Mouse (Mus musculus): Measurements from ENCODE around the gene Gpr157. TPM values are rescaled to one million over a fixed set of nuclear protein-coding genes. Genes with fewer than 3 reads are reported as not detected.
A peak's percentile ranks its signal among the peaks of the same experiment; 100 is the strongest.

The Gpr157 gene
- polyA plus RNA-seq, 1 experiment from 2014 or later: 1.6 TPM

GRCm38 (mm10) chr4:150048038-150048437, 39.1 kb upstream of the Gpr157 start:
- DNase-seq (ENCODE audit: low spot score) (peak; percentile 95), ATAC-seq (peak; percentile 94)
- no peaks in the 10 kb centered on the region for H3K27me3 ChIP-seq (replicated peaks; ENCODE audit: insufficient read depth, low read length)
- no peaks in the 10 kb centered on the region for H3K36me3 ChIP-seq (ENCODE audit: insufficient read depth, low read length)
- H3K27ac ChIP-seq (ENCODE audit: low read length): peak overlapping the region; percentile 62; the same call in 1 of the 2 replicates
- peak overlapping the region; percentile 56 for H3K4me3 ChIP-seq (ENCODE audit: low read depth, low read length)
- no peaks in the 10 kb centered on the region for H3K9me3 ChIP-seq (ENCODE audit: low read length)
- H3K4me2 ChIP-seq (replicated peaks; ENCODE audit: low read depth, low read length): peak overlapping the region; percentile 89
- 1% methylated on average over 20 of the region's 20 CpGs for WGBS
- H3K9ac ChIP-seq (replicated peaks; ENCODE audit: low read depth): peak overlapping the region; percentile 56
- peaks cover 7% of the 10 kb centered on the region; the same call in 1 of the 2 replicates for H3K4me1 ChIP-seq (ENCODE audit: insufficient read depth, low read depth, low read length)
- TF ChIP-seq EP300 (IDR thresholded peaks at IDR 0.05) (peak; percentile 21; the same call in 1 of the 2 replicates), CTCF (IDR thresholded peaks at IDR 0.05) (no peak; the same call in 1 of the 2 replicates)

DNA sequence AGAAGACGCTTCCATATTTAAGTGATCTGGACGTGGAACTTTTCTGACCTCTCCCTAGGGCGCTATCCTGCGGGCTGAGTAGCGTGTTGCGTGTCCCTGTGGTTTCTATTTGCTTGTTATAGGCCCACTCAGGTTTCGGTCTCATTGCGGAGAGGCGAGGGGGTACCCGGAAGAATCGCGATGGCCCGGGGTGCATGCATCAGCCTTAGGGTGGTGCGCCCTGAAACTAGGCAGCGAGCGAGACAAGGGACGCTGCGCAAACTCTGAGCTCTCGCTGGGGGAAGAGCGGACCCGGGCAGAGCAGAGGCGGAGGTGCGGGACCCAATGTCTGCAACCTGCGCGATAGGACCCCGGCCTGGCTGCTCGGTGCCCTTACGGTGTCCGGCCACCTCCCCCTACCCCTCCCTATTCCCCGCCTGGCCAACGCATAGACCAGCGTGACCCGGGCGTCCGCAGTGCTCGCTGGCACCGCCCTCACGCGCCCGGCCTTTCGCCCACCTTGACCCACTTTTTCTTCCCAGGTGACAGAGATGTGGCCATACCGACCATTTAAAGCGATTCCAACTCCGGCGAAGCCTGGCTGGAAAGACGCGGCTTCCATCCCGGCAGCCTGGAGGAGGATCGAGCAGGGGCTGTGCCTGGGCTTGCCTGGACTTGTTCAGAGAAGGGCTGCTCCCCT, 38.5 kb upstream of the Gpr157 start:
- Histone ChIP-seq H3K4me1 (ENCODE audit: insufficient read depth, low read depth, low read length) (peaks cover 7% of the 10 kb centered on the region; the same call in 1 of the 2 replicates), H3K4me2 (replicated peaks; ENCODE audit: low read depth, low read length) (peak overlapping the region; percentile 89), H3K4me3 (ENCODE audit: low read depth, low read length) (peak overlapping the region; percentile 56), H3K27ac (ENCODE audit: low read length) (peak overlapping the region; percentile 62; the same call in 1 of the 2 replicates), H3K27me3 (replicated peaks; ENCODE audit: insufficient read depth, low read length) (no peaks in the 10 kb centered on the region), H3K9me3 (ENCODE audit: low read length) (no peaks in the 10 kb centered on the region), H3K36me3 (ENCODE audit: insufficient read depth, low read length) (no peaks in the 10 kb centered on the region), H3K9ac (replicated peaks; ENCODE audit: low read depth) (peak overlapping the region; percentile 56)
- peak; percentile 41 for DNase-seq (ENCODE audit: low spot score)
- no peak for TF ChIP-seq CTCF (IDR thresholded peaks at IDR 0.05)
- no peak for TF ChIP-seq EP300 (IDR thresholded peaks at IDR 0.05)
- peak; percentile 60 for ATAC-seq
- under 1% methylated on average over 47 of the region's 49 CpGs for WGBS

DNA sequence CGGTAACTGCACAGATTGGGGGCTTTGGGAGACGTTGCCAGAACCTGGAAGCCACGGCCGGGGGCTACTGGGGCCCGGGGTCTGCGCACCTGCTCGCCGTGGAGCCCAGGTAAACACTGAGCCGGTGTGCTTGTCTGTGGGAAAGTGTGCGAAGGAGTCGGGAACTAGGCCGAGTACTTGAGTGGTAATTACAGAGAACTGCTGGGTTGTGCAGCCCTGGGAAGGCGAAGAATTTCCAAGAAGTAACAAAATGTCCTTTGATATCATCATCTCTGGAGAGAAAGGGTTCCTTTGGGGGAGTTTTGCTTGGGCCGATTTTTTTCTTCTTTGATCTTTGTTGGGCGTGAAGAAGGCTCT, 38.0 kb upstream of the Gpr157 start:
- Histone ChIP-seq H3K4me1 (ENCODE audit: insufficient read depth, low read depth, low read length) (peaks cover 7% of the 10 kb centered on the region; the same call in 1 of the 2 replicates), H3K4me3 (ENCODE audit: low read depth, low read length) (peak overlapping the region; percentile 56), H3K9ac (replicated peaks; ENCODE audit: low read depth) (peak overlapping the region; percentile 56), H3K4me2 (replicated peaks; ENCODE audit: low read depth, low read length) (peak overlapping the region; percentile 89), H3K27ac (ENCODE audit: low read length) (no peak overlapping the region), H3K27me3 (replicated peaks; ENCODE audit: insufficient read depth, low read length) (no peaks in the 10 kb centered on the region), H3K36me3 (ENCODE audit: insufficient read depth, low read length) (no peaks in the 10 kb centered on the region), H3K9me3 (ENCODE audit: low read length) (no peaks in the 10 kb centered on the region)
- WGBS: 10% methylated on average over 15 of the region's 15 CpGs
- no peak for TF ChIP-seq EP300 (IDR thresholded peaks at IDR 0.05)
- TF ChIP-seq CTCF (IDR thresholded peaks at IDR 0.05): no peak
- DNase-seq (ENCODE audit: low spot score) (peak; percentile 50), ATAC-seq (peak; percentile 13; the same call in 1 of the 2 replicates)

DNA sequence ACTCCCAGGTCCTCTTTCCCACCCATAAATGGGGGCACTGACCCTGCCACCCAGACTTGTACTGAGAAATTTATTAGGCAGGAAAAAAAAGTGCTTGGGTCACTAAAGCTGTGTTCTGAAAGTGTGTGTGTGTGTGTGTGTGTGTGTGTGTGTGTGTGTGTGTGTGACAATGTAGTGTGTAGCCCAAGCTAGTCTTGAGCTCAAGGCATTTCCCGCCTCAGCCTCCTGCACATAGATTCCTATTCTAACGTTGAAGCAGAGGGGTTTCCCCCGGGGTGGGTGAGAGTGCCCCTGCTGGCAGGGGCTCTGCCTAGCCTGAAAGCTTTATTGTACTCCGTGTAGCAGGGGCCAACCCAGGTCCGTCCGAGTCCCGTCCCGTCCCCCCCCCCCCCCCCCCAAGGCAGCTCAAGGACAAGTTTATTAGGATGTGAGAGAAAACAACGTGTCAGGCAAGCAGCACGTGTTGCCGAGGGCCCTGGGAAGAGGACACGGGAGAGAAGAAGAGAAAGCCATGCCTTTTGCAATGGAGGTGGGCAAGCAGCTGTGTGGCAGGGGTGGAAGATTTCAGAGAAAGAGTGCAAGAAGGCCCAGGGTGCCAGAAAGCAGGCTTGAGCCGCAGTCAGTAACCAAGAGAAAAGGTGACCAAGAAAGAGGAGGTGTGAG, 37.5 kb upstream of the Gpr157 start:
- 23% methylated on average over 13 of the region's 13 CpGs for WGBS
- ATAC-seq (no peak), DNase-seq (ENCODE audit: low spot score) (no peak)
- H3K36me3 ChIP-seq (ENCODE audit: insufficient read depth, low read length): no peaks in the 10 kb centered on the region
- peaks cover 7% of the 10 kb centered on the region; the same call in 1 of the 2 replicates for H3K4me1 ChIP-seq (ENCODE audit: insufficient read depth, low read depth, low read length)
- H3K4me2 ChIP-seq (replicated peaks; ENCODE audit: low read depth, low read length): peak overlapping the region; percentile 89
- no peaks in the 10 kb centered on the region for H3K27me3 ChIP-seq (replicated peaks; ENCODE audit: insufficient read depth, low read length)
- no peaks in the 10 kb centered on the region for H3K9me3 ChIP-seq (ENCODE audit: low read length)
- TF ChIP-seq CTCF (IDR thresholded peaks at IDR 0.05) (0 out of 2 replicates have a peak, but pooled peaks have one; percentile 14), EP300 (IDR thresholded peaks at IDR 0.05) (no peak)
- H3K4me3 ChIP-seq (ENCODE audit: low read depth, low read length): peak overlapping the region; percentile 56; the same call in 1 of the 2 replicates
- no peak overlapping the region for H3K27ac ChIP-seq (ENCODE audit: low read length)
- H3K9ac ChIP-seq (replicated peaks; ENCODE audit: low read depth): no peak overlapping the region; the same call in 1 of the 2 replicates

GRCm38 (mm10) chr4:150051514-150051913, 35.7 kb upstream of the Gpr157 start:
- no peak for ATAC-seq
- Histone ChIP-seq H3K4me1 (ENCODE audit: insufficient read depth, low read depth, low read length) (peaks cover 7% of the 10 kb centered on the region; the same call in 1 of the 2 replicates), H3K9ac (replicated peaks; ENCODE audit: low read depth) (no peak overlapping the region), H3K36me3 (ENCODE audit: insufficient read depth, low read length) (no peaks in the 10 kb centered on the region), H3K9me3 (ENCODE audit: low read length) (no peaks in the 10 kb centered on the region), H3K27ac (ENCODE audit: low read length) (no peak overlapping the region), H3K27me3 (replicated peaks; ENCODE audit: insufficient read depth, low read length) (no peaks in the 10 kb centered on the region), H3K4me3 (ENCODE audit: low read depth, low read length) (no peak overlapping the region), H3K4me2 (replicated peaks; ENCODE audit: low read depth, low read length) (no peak overlapping the region)
- DNase-seq (ENCODE audit: low spot score): no peak
- WGBS: 56% methylated on average over 8 of the region's 8 CpGs
- TF ChIP-seq EP300 (IDR thresholded peaks at IDR 0.05): no peak
- TF ChIP-seq CTCF (IDR thresholded peaks at IDR 0.05): no peak; the same call in 1 of the 2 replicates

DNA sequence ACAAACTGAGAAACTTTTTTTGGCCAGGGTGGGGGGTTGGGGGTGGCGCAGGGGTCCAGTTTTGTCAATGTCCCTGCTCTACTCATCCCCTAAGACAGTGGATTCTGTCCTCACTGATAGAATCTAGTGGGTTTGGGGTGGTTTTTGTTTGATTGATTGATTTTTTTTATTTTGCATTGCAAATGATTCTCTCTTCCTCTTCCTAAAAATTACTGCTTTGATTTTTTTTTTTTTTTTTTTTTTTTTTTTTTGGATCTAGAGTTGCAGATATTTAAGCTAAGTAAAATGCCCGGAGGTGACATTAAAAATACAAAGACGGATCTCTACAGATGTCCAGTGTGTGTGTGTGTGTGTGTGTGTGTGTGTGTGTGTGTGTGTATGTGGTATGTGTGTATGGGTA, 34.8 kb upstream of the Gpr157 start:
- ATAC-seq: no peak
- Histone ChIP-seq H3K36me3 (ENCODE audit: insufficient read depth, low read length) (no peaks in the 10 kb centered on the region), H3K4me2 (replicated peaks; ENCODE audit: low read depth, low read length) (no peak overlapping the region), H3K4me3 (ENCODE audit: low read depth, low read length) (no peak overlapping the region), H3K9ac (replicated peaks; ENCODE audit: low read depth) (no peak overlapping the region), H3K27ac (ENCODE audit: low read length) (no peak overlapping the region), H3K27me3 (replicated peaks; ENCODE audit: insufficient read depth, low read length) (no peaks in the 10 kb centered on the region), H3K9me3 (ENCODE audit: low read length) (no peaks in the 10 kb centered on the region), H3K4me1 (ENCODE audit: insufficient read depth, low read depth, low read length) (peaks cover 7% of the 10 kb centered on the region; the same call in 1 of the 2 replicates)
- 91% methylated on average over 3 of the region's 3 CpGs for WGBS
- no peak for DNase-seq (ENCODE audit: low spot score)
- TF ChIP-seq EP300 (IDR thresholded peaks at IDR 0.05) (no peak), CTCF (IDR thresholded peaks at IDR 0.05) (no peak)

All from lung, postnatal 0 days (tissue).